ENCODE assay signal across 24 mouse cellular contexts in the genomic region with DNA sequence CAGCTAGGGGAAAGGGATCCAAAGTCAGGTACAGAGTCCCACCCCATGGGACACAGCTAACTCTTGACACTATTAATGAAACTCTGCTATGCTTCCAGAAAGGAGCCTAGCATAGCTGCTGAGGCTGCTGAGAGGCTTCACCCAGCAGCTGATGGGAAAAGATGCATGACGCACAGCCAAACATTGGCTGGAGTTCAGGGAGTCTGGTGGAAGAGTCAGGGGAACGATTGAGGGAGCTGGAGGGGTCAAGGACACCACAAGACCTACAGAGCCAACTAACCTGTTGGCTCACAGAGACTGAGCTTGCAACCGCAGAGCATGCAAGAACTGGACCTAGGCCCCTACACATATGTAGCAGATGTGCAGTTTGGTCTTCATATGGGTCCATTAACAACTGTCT.
DNase-seq lines count a peak whose midpoint lies in the region; ATAC-seq lines count a peak whose summit lies in the region.
"Had no signal": no experiment of that assay in that cellular context is flagged by ENCODE, and none has a peak within 500 bp of the region (broad histone marks: within the 10 kb centered on the region; RNA-seq: fewer than 3 reads in every experiment).

No protein-coding gene starts in this region.

- H3K36me3 ChIP-seq in hindbrain, embryonic 12.5 days: no peaks in the 10 kb centered on the region
- H3K36me3 ChIP-seq: embryonic facial prominence, embryonic 10.5 days; embryonic facial prominence, embryonic 13.5 days; forebrain, embryonic 12.5 days; forebrain, embryonic 15.5 days; hindbrain, embryonic 13.5 days; intestine, embryonic 15.5 days had no signal

- H3K27ac ChIP-seq in hindbrain, embryonic 12.5 days: no peak overlapping the region
- H3K27ac ChIP-seq: embryonic facial prominence, embryonic 10.5 days; embryonic facial prominence, embryonic 13.5 days; forebrain, embryonic 12.5 days; forebrain, embryonic 15.5 days; heart, adult 2 months; hindbrain, embryonic 13.5 days; intestine, embryonic 15.5 days had no signal

- 95% methylated on average over 3 of the region's 3 CpGs for WGBS in hindbrain, embryonic 12.5 days

- H3K4me3 ChIP-seq in hindbrain, embryonic 12.5 days: no peak overlapping the region
- H3K4me3 ChIP-seq: embryonic facial prominence, embryonic 10.5 days; embryonic facial prominence, embryonic 13.5 days; erythroblast, embryonic 14.5 days; forebrain, embryonic 12.5 days; forebrain, embryonic 15.5 days; heart, adult 2 months; hindbrain, embryonic 13.5 days; intestine, embryonic 15.5 days had no signal

- H3K4me1 ChIP-seq in hindbrain, embryonic 12.5 days: no peaks in the 10 kb centered on the region
- H3K4me1 ChIP-seq: embryonic facial prominence, embryonic 10.5 days; embryonic facial prominence, embryonic 13.5 days; forebrain, embryonic 12.5 days; forebrain, embryonic 15.5 days; hindbrain, embryonic 13.5 days; intestine, embryonic 15.5 days had no signal

- H3K9ac ChIP-seq in hindbrain, embryonic 12.5 days: no peak overlapping the region
- H3K9ac ChIP-seq: embryonic facial prominence, embryonic 13.5 days; forebrain, embryonic 12.5 days; forebrain, embryonic 15.5 days; hindbrain, embryonic 13.5 days; intestine, embryonic 15.5 days had no signal

- H3K4me2 ChIP-seq in hindbrain, embryonic 12.5 days (replicated peaks): no peak overlapping the region
- H3K4me2 ChIP-seq: embryonic facial prominence, embryonic 13.5 days; forebrain, embryonic 12.5 days; forebrain, embryonic 15.5 days; heart, embryonic 11.5 days; hindbrain, embryonic 13.5 days; intestine, embryonic 15.5 days had no signal

- peak; percentile 88 to 89 for DNase-seq in adrenal gland, adult (ENCODE audit: inconsistent age in 2 of 2, low spot score in 1 of 2)
- no peak for DNase-seq in adrenal gland, postnatal 4 days (ENCODE audit: low spot score in 2 of 2)
- peak; percentile 52 for DNase-seq in NIH3T3 (ENCODE audit: low read depth)
- peak; percentile 72 for DNase-seq in adrenal gland, postnatal 10 days
- DNase-seq in adrenal gland, postnatal 36 days: peak; percentile 82
- DNase-seq in natural killer cell, adult 2 months (ENCODE audit: low spot score in 2 of 2): no peak
- DNase-seq: cerebellum, adult 11-12 months; cerebellum, adult 8-10 months; cerebellum, postnatal 10 days; cerebellum, postnatal 36 days; embryo, embryonic 11 days; gastrocnemius, postnatal 25 days; heart, adult 2 months had no signal

- no peak for ATAC-seq in hindbrain, embryonic 12.5 days (ENCODE audit: low FRiP score)
- ATAC-seq: forebrain, embryonic 15.5 days; hindbrain, embryonic 16.5 days; intestine, embryonic 15.5 days; Patski had no signal

- no peaks in the 10 kb centered on the region for H3K27me3 ChIP-seq in hindbrain, embryonic 12.5 days
- H3K27me3 ChIP-seq: embryonic facial prominence, embryonic 13.5 days; forebrain, embryonic 12.5 days; forebrain, embryonic 15.5 days; hindbrain, embryonic 13.5 days; intestine, embryonic 15.5 days; Patski had no signal

- 0 out of 2 replicates have a peak, but pooled peaks cover 3% of the 10 kb centered on the region for H3K9me3 ChIP-seq in hindbrain, embryonic 12.5 days (replicated peaks)
- H3K9me3 ChIP-seq: embryonic facial prominence, embryonic 10.5 days; embryonic facial prominence, embryonic 13.5 days; forebrain, embryonic 12.5 days; forebrain, embryonic 15.5 days; hindbrain, embryonic 13.5 days; intestine, embryonic 15.5 days had no signal

Comparison
In these comparisons a context has a peak if more than half of its experiments do, and no peak if none do; other contexts are left out.
1. DNase-seq: peak in adrenal gland, adult (2 of 2), NIH3T3 (single experiment), adrenal gland, postnatal 10 days (single experiment) and adrenal gland, postnatal 36 days (2 of 2); none in adrenal gland, postnatal 4 days (0 of 2) and natural killer cell, adult 2 months (0 of 2).